Mouse (Mus musculus): ENCODE measurements around the gene Lsm10.

Lsm10 gene

DNA sequence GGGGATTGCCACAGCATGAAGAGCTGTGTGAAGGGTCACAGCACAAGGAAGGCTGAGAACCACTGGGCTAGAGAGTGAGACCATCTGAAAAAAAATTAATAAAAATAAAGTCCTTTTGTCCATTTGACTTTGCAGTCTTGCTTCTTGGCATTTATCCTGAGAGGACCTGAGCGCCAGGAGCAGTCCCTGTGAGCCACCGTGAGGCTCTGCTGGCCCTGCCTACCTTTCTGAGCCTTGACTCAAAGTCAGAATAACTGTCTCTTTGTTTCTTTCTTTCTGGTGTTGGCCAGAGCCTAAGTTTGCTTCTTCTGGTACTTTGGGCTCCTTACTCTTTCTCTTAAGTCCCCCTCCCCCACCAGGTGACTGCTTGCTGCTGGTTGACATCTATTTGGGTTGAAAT lies 24.1 kb downstream of the Lsm10 start:
- DNase-seq: no peak

DNA sequence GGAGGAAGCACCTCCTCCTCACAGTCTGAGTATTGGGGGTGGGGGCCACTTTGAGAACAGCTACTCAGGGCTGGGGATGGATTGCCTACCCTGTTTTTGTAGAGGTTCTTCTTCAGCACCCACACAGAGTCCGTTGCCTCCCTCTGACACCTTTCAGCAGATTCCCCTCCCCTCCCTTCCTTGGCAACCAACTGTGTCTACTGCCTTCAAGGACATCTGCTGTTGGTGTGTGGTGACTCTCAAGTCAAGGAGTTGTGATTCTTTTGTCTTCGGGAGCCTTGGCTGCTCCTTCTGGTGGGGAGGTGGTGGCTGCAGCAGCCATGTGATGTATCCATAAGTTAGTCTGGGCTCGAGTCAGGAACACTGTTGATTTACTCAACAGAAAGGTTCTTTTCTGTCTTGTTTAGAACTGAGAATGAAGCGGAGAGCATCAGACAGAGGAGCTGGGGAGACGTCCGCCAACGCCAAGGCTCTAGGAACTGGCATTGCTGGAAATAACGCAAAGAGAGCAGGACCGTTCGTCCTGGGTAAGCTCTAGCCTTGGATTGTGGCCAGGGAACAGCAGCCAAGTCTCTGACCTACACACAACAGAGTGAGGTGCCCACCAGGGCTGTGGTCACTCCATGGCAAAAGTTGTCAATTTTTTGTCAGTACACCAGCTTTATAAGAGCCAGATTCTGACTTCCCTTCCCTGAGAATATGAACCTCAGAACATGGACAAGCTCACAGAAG lies 27.1 kb downstream of the Lsm10 start:
- no peak for DNase-seq

DNA sequence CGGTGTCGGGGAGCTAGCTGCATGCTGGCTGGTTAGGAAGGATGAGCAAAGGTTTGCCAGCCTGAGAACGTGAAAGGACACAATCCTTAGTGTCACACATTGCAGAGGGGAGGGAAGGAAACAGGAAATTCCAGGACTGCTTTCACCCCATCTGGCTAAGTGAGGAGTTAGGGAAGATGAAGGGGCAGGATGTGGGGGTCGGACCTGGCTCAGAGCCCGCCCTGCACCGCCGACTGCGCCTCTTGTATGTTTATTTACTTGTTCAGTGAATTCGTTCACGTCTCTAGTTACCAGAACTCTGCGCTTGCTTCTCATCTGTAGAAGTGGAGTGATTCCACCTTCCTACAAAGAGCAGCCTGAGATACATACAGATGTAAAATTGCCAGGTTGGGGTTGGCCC lies 34.1 kb downstream of the Lsm10 start:
- DNase-seq: no peak

DNA sequence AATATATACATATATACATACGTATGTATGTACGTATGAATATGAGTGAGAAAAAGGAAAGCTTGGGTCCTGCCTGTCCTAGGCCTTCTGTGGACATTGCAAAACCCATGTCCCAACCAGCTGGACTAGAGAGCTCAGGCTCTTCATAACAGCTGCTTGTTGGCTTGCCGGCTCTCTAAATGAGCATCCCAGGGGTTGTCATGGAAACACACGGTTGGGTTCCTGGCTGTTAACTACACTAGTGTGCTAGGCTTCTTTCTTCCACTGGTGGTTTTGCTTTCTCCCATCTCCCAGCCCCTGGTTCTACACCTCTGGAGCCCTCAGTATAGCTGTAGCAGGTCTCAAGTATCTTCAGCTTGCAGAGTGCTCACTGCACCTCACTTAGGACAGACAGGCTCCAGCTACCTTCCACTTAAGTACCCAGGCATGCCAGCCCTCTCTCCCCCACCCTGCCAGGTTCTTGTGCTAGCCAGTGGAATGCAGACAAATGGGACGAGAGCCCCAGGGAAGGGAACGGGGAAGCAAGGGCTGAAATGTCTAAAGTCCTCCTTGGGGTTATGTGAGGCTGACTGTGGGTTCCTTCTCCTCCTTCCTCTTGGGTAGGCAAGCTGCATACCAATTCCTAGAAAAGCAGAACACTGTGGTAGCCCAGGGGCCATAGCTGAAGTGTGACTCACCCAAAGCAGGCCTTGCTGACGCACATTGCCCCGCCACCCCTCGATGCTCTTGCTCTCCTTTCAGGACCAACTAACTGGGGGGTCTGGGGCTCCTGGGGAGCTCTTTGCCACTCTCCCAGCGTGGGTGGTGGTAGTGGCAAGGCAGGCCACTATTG lies 35.1 kb downstream of the Lsm10 start:
- no peak for DNase-seq

DNA sequence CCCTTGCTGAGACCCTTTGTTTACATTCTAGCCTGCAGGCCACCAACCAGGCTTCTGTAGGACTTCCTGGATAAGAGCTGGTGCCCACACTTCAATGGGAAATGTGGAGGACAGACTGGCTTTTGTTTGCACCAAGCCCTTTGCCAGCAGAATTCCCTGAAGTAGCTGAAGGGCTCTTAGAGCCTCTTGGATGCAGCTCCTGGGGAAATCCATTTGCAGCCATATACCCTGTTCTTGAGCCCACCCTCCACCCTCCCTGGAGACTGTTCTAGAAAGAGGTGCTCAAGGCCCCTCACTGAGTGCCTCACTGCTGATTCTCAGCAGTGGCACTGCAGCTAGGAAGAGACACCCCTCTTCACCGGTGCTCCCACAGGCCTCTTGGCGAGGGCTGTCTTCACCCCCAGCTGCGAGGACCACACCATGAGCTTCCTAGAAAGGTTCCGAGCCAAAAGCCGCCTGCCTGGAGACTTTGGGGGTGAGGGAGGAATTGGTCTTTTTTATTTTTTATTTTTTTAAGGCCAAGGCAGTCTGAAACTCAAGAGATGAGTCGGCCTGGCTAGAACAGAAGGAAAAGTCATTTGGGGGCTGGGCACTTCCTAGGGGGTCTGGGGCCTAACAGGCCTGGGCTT lies 36.3 kb downstream of the Lsm10 start:
- DNase-seq: no peak

DNA sequence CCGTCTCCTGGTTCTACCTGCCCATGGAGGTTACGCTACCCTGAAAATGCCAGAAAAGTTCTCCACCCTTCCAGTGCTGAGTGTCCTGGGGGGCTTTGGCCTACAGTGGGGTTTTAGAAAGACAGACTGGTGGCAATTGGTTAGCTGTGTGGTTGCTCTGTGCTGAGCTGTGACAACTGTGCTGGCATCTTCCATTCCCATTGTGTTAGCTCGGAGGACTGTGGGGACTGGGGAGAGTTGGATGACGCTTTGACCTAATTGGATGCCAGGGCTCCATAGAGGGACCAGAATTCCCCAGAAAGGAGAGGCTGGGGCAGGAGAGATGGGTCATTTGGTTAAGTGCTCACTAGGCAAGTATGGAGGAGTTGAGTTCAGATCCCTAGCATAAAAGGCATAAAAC lies 37.8 kb downstream of the Lsm10 start:
- DNase-seq: no peak

DNA sequence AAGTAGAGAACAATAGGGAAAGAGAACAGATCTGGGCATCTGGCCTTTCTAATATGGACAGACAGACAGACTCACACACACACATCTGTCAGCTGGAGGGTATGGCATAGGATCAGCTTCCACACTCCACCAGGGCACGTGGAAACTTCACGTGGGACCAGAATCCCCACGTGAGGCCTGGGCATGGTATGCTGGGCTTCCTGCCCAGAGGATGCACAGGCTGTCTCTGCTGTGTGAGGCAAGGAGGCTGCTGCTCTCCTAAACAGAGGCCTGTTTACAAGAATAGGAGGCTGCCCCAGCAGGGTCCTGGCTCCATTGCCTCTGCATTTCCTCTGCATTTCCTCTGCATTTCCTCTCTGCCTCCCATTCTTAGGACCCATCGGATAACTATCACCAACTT lies 38.2 kb downstream of the Lsm10 start:
- DNase-seq: no peak

DNA sequence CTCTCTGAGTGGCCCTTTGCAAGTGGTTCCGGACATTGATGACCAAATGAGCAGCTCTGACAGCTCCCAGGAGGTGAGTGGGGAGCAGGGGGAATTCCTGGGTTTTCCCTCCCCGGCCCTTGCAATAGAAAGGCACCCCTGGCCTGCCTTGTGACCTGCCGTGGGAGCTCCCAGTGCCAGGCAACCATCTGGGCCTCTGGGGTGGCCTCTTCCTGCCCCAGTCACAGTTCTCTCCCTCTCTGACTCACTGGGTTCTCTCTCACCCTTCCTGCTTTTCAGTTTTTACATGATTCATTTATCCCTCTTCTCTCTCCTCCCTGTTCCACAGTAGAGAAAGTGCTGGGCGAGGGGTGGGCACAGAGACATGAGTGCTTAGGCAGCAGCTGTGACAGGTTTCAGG lies 41.4 kb downstream of the Lsm10 start:
- DNase-seq: no peak

DNA sequence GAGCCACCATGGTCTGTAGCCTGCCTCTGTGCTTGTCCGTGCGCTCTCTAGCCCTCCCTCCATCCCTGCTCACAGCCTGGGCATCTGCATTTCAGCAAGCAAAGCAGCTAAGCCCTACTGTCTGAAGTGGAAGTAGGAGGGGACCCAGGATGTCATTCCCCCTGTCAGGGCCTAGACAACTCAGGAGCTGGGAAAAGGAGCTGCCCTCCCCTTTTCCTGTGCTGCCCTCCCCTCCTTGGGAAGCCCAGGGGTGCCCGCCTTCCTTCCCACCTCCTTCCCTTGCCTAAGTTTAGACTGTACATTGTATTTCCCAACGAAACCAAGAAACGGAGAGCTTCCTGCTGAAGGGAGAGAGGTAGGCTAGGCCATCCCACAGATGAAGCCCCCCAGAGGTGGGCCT lies 44.6 kb downstream of the Lsm10 start:
- no peak for DNase-seq

DNA sequence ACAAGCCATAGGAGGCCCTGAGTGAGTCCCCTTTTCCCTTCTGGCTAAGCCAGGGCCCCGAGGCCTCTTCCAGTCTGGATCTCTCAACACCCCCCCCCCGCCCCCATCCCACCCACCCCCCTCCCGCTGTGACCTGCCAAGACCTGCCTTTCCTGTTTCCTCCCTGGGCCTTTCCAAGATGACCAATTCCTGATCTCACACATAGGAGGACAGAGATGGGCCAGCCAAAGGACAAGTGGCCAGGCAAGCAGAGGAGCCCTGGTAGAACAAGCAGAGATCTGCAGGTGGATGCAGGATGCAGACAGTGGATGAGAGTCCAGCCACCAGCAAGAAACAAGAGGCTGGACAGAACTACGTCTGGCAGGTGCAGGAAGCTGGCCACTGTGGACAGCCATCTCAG lies 49.0 kb downstream of the Lsm10 start:
- DNase-seq: no peak

DNA sequence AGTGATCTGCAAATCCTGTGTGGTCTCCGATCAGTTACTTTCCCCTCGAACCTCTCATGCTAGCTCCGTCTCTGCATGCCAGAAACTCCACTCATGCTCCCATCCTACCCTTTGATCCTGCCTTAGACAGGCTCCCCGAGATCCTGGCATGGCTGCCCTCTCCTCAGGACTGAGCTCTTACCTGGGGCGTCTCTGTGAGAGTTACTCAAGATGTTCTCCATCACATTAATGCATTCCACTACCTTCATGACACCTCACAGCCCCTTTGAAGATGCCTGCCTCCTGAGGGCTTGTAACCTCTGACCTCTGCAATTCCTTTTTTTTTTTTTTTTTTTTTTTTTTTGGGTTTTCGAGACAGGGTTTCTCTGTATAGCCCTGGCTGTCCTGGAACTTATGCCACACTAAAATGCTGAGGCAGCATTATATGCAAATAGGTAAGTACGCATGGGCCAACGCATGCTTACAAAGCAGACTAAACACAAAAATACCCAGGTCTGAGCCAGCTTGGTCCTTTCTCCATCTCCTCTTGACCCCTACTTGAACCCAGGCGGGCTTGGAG lies 50.6 kb downstream of the Lsm10 start:
- DNase-seq: no peak

DNA sequence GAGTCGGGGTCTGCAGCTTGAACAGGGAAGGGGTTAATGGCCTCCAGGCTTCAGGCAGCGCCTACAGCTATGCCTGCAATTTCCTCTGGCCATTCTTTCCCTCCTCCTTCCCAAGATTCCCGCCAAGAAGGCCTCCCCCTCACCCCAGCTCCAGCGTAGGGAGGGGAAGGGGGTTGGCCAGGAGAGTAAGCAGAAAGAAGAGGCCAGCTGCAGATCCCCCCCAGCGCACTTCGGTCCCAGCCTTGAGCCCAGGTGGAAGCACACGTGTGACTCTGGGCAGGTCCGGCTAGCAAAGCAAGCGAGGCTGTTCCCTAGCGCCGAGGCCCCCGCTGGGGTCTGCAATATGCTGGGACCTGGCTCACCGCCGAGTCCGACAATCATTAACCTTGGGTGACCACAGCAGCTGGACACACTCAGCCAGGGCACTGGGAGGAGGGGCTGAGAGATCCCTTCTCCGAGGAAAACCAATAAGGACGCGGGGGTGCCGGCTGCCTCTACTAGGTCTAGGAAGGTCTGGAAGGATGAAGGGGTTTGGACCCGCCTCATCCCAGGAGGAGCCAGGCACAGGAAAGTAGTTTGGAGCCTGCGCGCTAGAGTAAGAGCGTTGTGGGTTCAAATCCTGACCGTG lies 51.2 kb downstream of the Lsm10 start, which contains the start of gene Eva1b:
TSS of gene Eva1b (plus strand) at position 212 of the 628 bp plus-strand sequence.
- DNase-seq: no peak

Data from right cerebral cortex, postnatal 4 days (tissue).